Mouse (Mus musculus): ENCODE results near the gene Zc3h12c. TPM values are rescaled to one million over a fixed set of nuclear protein-coding genes. Genes with fewer than 3 reads are reported as not detected.

Gene Zc3h12c
- polyA plus RNA-seq, 1 experiment from 2014 or later, result 4.7 TPM

- Histone ChIP-seq H3K9me3 (ENCODE audit: low read depth, low read length) (no peaks in the 10 kb centered on the region), H3K27ac (ENCODE audit: low read depth) (no peak overlapping the region), H3K4me1 (ENCODE audit: insufficient read depth) (no peaks in the 10 kb centered on the region), H3K36me3 (ENCODE audit: insufficient read depth) (no peaks in the 10 kb centered on the region), H3K9ac (no peak overlapping the region), H3K4me2 (no peak overlapping the region), H3K27me3 (ENCODE audit: insufficient read depth, low read length) (0 out of 2 replicates have a peak, but pooled peaks cover 3% of the 10 kb centered on the region), H3K4me3 (ENCODE audit: low read depth, low read length) (no peak overlapping the region)
- no peak for TF ChIP-seq CTCF (IDR thresholded peaks at IDR 0.05; ENCODE audit: low read depth)
- DNase-seq, result no peak
- no peak for ATAC-seq (ENCODE audit: insufficient read depth)
- 74% methylated on average over 4 of the region's 4 CpGs for WGBS
Observed at GRCm38 (mm10) chr9:52175257-52175859, 7.0 kb upstream of the Zc3h12c start.

- H3K27me3 ChIP-seq (ENCODE audit: insufficient read depth, low read length), result peaks cover 4% of the 10 kb centered on the region; the same call in 1 of the 2 replicates
- 77% methylated on average over 4 of the region's 4 CpGs for WGBS
- ATAC-seq (ENCODE audit: insufficient read depth) (no peak), DNase-seq (no peak)
- no peak for TF ChIP-seq CTCF (IDR thresholded peaks at IDR 0.05; ENCODE audit: low read depth)
- H3K4me3 ChIP-seq (ENCODE audit: low read depth, low read length), result no peak overlapping the region
- no peaks in the 10 kb centered on the region for H3K36me3 ChIP-seq (ENCODE audit: insufficient read depth)
- no peaks in the 10 kb centered on the region for H3K9me3 ChIP-seq (ENCODE audit: low read depth, low read length)
- H3K27ac ChIP-seq (ENCODE audit: low read depth), result no peak overlapping the region
- no peak overlapping the region for H3K4me2 ChIP-seq
- H3K4me1 ChIP-seq (ENCODE audit: insufficient read depth), result no peaks in the 10 kb centered on the region
- no peak overlapping the region for H3K9ac ChIP-seq
Observed at GRCm38 (mm10) chr9:52174671-52175111, 6.3 kb upstream of the Zc3h12c start.

GRCm38 (mm10) chr9:52173937-52174336 lies 5.6 kb upstream of the Zc3h12c start:
- TF ChIP-seq CTCF (IDR thresholded peaks at IDR 0.05; ENCODE audit: low read depth), result no peak

DNA sequence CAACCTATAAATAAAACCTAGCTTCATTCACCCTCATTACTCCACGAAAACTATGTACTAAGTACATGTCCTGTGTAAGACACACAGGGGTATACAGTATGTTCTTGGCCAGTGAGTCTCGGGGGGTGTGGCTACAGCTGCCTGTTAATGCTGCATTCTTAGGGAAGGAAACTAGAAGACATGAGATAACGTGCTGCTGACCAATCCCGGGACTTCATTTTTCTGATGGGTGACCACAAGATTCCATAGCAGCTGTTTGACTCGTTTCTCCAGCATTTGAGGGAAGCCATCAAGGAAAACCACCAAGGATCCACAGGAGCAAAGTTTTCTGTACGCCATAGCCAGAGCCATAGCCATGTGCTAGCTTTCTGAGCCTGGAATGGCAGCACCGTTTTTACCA lies 4.2 kb upstream of the Zc3h12c start:
- no peaks in the 10 kb centered on the region for H3K36me3 ChIP-seq (ENCODE audit: insufficient read depth)
- no peak overlapping the region for H3K27ac ChIP-seq (ENCODE audit: low read depth)
- H3K4me2 ChIP-seq, result no peak overlapping the region
- no peaks in the 10 kb centered on the region for H3K9me3 ChIP-seq (ENCODE audit: low read depth, low read length)
- no peak overlapping the region for H3K9ac ChIP-seq
- H3K27me3 ChIP-seq (ENCODE audit: insufficient read depth, low read length), result peaks cover 7% of the 10 kb centered on the region; the same call in 1 of the 2 replicates
- ATAC-seq (ENCODE audit: insufficient read depth), result no peak
- H3K4me1 ChIP-seq (ENCODE audit: insufficient read depth), result peaks cover 4% of the 10 kb centered on the region
- DNase-seq, result peak; percentile 34
- 47% methylated on average over 7 of the region's 7 CpGs for WGBS
- TF ChIP-seq CTCF (IDR thresholded peaks at IDR 0.05; ENCODE audit: low read depth), result no peak
- H3K4me3 ChIP-seq (ENCODE audit: low read depth, low read length), result no peak overlapping the region

More at GRCm38 (mm10) chr9:52173937-52174336, 5.6 kb upstream of the Zc3h12c start:
- Histone ChIP-seq H3K9ac (no peak overlapping the region), H3K27me3 (ENCODE audit: insufficient read depth, low read length) (peaks cover 7% of the 10 kb centered on the region; the same call in 1 of the 2 replicates), H3K9me3 (ENCODE audit: low read depth, low read length) (no peaks in the 10 kb centered on the region), H3K4me3 (ENCODE audit: low read depth, low read length) (no peak overlapping the region), H3K27ac (ENCODE audit: low read depth) (no peak overlapping the region), H3K36me3 (ENCODE audit: insufficient read depth) (no peaks in the 10 kb centered on the region), H3K4me1 (ENCODE audit: insufficient read depth) (peaks cover 3% of the 10 kb centered on the region), H3K4me2 (no peak overlapping the region)
- ATAC-seq (ENCODE audit: insufficient read depth), result no peak
- WGBS, result 94% methylated on average over 2 of the region's 2 CpGs
- no peak for DNase-seq

DNA sequence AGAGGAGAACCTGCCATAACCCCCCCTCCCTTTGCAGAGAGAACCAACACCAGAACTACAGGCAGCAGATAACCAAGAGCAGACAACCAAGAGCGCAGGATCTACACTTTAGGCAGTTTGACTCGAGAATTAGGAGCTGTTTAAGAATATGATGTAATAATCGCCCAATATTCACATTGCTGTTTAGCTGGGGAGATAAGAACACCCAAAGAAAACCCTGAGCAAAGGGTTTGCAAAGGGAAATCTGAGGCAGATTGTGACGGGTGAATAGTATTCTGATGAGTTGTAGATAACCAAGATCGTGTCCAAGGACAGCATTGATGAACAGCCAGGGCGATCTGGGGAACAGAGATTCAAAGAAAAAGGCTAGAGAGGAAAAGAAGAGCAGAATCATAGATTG lies 2.3 kb upstream of the Zc3h12c start:
- H3K9ac ChIP-seq, result no peak overlapping the region
- peaks cover 7% of the 10 kb centered on the region; the same call in 1 of the 2 replicates for H3K27me3 ChIP-seq (ENCODE audit: insufficient read depth, low read length)
- ATAC-seq (ENCODE audit: insufficient read depth) (no peak), DNase-seq (no peak)
- no peak overlapping the region for H3K4me3 ChIP-seq (ENCODE audit: low read depth, low read length)
- H3K27ac ChIP-seq (ENCODE audit: low read depth), result no peak overlapping the region
- peaks cover 4% of the 10 kb centered on the region for H3K4me1 ChIP-seq (ENCODE audit: insufficient read depth)
- H3K4me2 ChIP-seq, result no peak overlapping the region
- H3K36me3 ChIP-seq (ENCODE audit: insufficient read depth), result no peaks in the 10 kb centered on the region
- no peaks in the 10 kb centered on the region for H3K9me3 ChIP-seq (ENCODE audit: low read depth, low read length)
- 78% methylated on average over 6 of the region's 6 CpGs for WGBS
- no peak for TF ChIP-seq CTCF (IDR thresholded peaks at IDR 0.05; ENCODE audit: low read depth)

- Histone ChIP-seq H3K4me1 (ENCODE audit: insufficient read depth) (peaks cover 4% of the 10 kb centered on the region), H3K4me3 (ENCODE audit: low read depth, low read length) (no peak overlapping the region), H3K4me2 (no peak overlapping the region), H3K27me3 (ENCODE audit: insufficient read depth, low read length) (peaks cover 7% of the 10 kb centered on the region; the same call in 1 of the 2 replicates), H3K36me3 (ENCODE audit: insufficient read depth) (no peaks in the 10 kb centered on the region), H3K27ac (ENCODE audit: low read depth) (no peak overlapping the region), H3K9me3 (ENCODE audit: low read depth, low read length) (no peaks in the 10 kb centered on the region), H3K9ac (no peak overlapping the region)
- TF ChIP-seq CTCF (IDR thresholded peaks at IDR 0.05; ENCODE audit: low read depth), result no peak
- 70% methylated on average over 3 of the region's 3 CpGs for WGBS
- ATAC-seq (ENCODE audit: insufficient read depth), result no peak
- DNase-seq, result no peak
Observed at GRCm38 (mm10) chr9:52170131-52170530, 1.8 kb upstream of the Zc3h12c start.

GRCm38 (mm10) chr9:52168686-52169270 lies 406 bp upstream of the Zc3h12c start:
- H3K4me2 ChIP-seq, result peak overlapping the region; percentile 76
- 1% methylated on average over 28 of the region's 34 CpGs for WGBS

More at GRCm38 (mm10) chr9:52168686-52169270, 406 bp upstream of the Zc3h12c start:
- TF ChIP-seq CTCF (IDR thresholded peaks at IDR 0.05; ENCODE audit: low read depth), result peak; percentile 56
- Histone ChIP-seq H3K9ac (peak overlapping the region; percentile 90), H3K4me3 (ENCODE audit: low read depth, low read length) (peak overlapping the region; percentile 81), H3K27ac (ENCODE audit: low read depth) (peak overlapping the region; percentile 93), H3K27me3 (ENCODE audit: insufficient read depth, low read length) (peaks cover 7% of the 10 kb centered on the region; the same call in 1 of the 2 replicates), H3K9me3 (ENCODE audit: low read depth, low read length) (no peaks in the 10 kb centered on the region), H3K36me3 (ENCODE audit: insufficient read depth) (no peaks in the 10 kb centered on the region), H3K4me1 (ENCODE audit: insufficient read depth) (peaks cover 4% of the 10 kb centered on the region)
- DNase-seq (peak; percentile 87), ATAC-seq (ENCODE audit: insufficient read depth) (peak; percentile 87)
